Mouse (Mus musculus): ENCODE data around the gene Ttc6. TPM values are rescaled to one million over a fixed set of nuclear protein-coding genes. Genes with fewer than 3 reads are reported as not detected.
A peak's percentile ranks its signal among the peaks of the same experiment; 100 is the strongest.

The Ttc6 gene
- polyA plus RNA-seq, 1 experiment from 2014 or later, result 0.80 TPM

DNA sequence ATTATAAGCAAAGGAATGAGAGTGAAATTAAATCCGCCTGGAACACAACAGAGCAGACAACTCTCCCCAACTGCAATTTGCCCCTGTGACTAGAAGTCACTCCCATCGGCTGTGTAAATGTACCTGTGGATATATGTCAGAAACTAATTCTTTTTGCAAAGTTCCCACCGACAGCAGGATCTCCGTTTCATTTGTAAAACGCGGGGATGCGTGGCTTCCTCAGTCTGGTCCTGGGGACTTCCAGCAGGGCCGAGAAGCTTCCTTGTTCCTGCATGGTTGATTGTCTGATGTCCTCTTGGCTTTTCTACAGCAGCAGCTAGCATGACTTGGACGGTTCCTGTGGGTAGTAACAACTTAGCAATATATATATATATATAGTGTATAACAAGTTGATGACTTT lies 16.0 kb upstream of the Ttc6 start:
- no peaks in the 10 kb centered on the region for H3K36me3 ChIP-seq
- no peak overlapping the region for H3K4me2 ChIP-seq
- WGBS, result 3% methylated on average over 9 of the region's 9 CpGs
- peaks cover 22% of the 10 kb centered on the region for H3K4me1 ChIP-seq
- H3K9me3 ChIP-seq, result no peaks in the 10 kb centered on the region
- no peak for ATAC-seq (ENCODE audit: insufficient number of reproducible peaks, insufficient read depth, low FRiP score, low TSS enrichment, low read depth)
- no peak overlapping the region for H3K9ac ChIP-seq
- H3K4me3 ChIP-seq, result no peak overlapping the region
- H3K27me3 ChIP-seq, result peaks cover 100% of the 10 kb centered on the region
- no peak overlapping the region for H3K27ac ChIP-seq

DNA sequence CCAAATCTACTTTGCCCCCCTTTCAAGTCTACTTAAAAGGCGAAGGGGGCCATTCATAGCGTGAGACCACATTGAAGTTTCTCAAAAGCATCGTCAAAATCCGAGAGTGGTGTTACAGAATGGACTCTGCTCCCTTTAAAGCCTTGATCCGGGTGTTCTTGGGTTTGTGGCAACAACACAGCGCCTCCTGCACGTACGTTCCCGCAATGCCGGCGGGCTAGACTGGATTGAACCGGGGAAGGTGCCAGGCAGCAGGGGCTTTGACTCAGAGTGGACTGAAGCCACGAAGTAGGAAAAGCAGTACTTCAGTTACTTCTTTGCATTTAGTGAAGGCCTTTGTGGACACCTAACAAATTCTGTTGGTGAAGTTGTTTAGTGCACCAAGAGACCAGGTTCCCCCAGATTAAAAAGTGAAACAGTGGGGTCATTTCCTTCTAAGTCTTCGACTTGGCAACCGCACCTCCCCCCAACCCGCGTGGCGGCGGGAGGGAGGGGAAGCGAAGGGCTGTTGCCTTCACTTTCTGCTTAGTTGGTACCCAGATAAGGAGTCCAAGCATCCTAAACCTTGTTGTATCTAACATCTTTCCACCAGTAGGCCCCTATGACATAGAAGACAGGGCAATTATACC lies 15.4 kb upstream of the Ttc6 start:
- Histone ChIP-seq H3K9me3 (no peaks in the 10 kb centered on the region), H3K4me2 (no peak overlapping the region), H3K36me3 (no peaks in the 10 kb centered on the region), H3K4me1 (peaks cover 18% of the 10 kb centered on the region), H3K27ac (no peak overlapping the region), H3K9ac (no peak overlapping the region), H3K27me3 (peaks cover 100% of the 10 kb centered on the region), H3K4me3 (no peak overlapping the region)
- 1% methylated on average over 20 of the region's 20 CpGs for WGBS
- no peak for ATAC-seq (ENCODE audit: insufficient number of reproducible peaks, insufficient read depth, low FRiP score, low TSS enrichment, low read depth)

DNA sequence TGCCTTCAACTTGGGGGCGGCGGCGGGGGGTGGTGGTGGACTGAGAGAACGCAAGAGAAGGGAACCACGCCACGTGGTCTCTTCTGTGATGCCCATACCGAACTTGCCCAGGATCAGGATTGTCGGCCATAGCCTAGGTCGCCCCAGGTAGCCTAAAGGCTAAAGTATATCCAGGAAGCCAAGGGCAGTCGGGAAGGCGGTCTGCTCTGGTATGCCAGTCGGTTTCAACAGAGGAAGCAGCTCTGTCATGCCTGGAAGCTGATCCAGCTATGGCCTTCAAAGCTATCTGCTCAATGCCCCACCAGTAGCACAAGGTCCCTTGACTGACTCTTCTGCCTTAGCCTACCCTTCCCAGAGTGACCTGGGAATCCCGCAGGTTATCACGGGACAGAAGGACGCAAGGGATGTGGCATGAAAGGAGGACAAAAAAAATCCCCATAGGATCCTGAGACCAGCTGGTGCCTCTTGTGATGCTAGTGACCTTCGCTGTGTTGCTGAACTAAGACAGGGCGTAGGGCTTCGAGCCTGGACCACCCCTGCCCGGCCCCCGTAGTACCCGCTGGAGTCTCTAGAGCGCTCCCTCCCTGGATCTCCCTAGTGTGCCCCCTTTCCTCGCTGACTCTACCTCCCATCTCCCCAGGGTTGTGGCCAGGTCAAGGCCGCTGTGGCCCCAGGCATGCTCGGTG lies 14.8 kb upstream of the Ttc6 start:
- H3K4me2 ChIP-seq, result no peak overlapping the region
- ATAC-seq (ENCODE audit: insufficient number of reproducible peaks, insufficient read depth, low FRiP score, low TSS enrichment, low read depth), result no peak
- WGBS, result 3% methylated on average over 25 of the region's 25 CpGs

DNA sequence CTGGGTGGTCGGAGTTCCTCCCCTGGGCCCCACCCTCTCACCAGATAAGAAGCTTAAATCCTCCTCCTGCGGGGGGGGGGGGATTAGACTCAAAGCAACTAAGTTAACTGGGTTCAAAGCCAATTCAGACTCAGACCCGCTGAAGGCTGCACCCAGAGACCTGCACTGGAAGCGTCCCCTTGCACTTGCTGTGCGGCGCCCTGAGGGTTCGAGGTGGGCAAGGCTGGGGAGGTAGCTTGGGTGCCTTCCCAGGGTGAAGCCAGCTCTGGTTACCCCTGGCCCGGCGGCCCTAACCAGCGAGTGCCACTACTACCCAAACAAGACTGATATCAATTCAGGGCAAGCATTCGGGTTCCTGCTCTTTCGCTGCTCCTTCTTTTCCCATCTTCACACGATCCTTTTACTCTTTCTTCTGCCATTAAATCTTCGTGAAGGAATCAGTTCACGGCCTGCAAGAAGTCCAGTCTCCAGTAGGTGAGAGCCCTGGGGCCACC lies 14.2 kb upstream of the Ttc6 start:
- H3K9ac ChIP-seq, result no peak overlapping the region

More for the DNA sequence above, 14.8 kb upstream of the Ttc6 start:
- Histone ChIP-seq H3K4me1 (peaks cover 18% of the 10 kb centered on the region), H3K9ac (no peak overlapping the region), H3K4me3 (no peak overlapping the region), H3K9me3 (no peaks in the 10 kb centered on the region), H3K36me3 (no peaks in the 10 kb centered on the region), H3K27ac (no peak overlapping the region), H3K27me3 (peaks cover 100% of the 10 kb centered on the region)

DNA sequence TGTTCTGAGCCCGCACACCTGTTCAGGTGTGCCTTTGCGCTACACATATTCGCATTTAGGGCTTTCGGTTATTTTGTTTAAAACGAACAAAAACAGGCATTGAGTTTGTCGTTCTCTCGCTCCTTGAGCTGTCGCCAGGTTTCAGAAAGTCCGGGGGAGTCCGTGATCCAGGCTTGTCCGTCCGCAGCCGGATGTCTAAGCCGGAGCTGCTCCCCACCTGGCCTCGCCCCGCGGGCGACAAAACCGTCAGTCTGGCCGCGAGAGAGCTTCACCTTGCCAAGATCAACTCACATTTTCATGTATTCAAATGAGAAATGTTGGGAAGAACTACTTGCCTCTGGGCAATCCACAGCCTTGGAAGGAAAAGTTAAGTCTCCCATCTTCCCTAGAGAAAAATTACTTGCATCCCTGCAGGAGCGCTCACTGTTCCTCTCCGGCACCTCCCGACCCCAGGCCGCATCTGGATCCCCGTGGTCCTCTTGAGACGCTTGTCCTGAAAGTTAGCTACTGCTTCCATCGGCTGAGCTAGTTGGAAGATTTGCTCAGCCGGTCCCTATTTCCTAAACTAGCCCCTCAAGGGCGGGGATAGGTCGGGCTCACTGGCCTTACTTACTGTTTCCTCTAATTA lies 13.6 kb upstream of the Ttc6 start:
- Histone ChIP-seq H3K4me2 (no peak overlapping the region), H3K27ac (no peak overlapping the region), H3K27me3 (peaks cover 100% of the 10 kb centered on the region), H3K36me3 (no peaks in the 10 kb centered on the region), H3K9ac (no peak overlapping the region), H3K4me3 (no peak overlapping the region), H3K9me3 (no peaks in the 10 kb centered on the region), H3K4me1 (peaks cover 16% of the 10 kb centered on the region)
- no peak for ATAC-seq (ENCODE audit: insufficient number of reproducible peaks, insufficient read depth, low FRiP score, low TSS enrichment, low read depth)
- WGBS, result 1% methylated on average over 31 of the region's 31 CpGs

More for the DNA sequence above, 14.2 kb upstream of the Ttc6 start:
- H3K9me3 ChIP-seq, result no peaks in the 10 kb centered on the region
- no peak overlapping the region for H3K4me3 ChIP-seq
- 3% methylated on average over 15 of the region's 15 CpGs for WGBS
- H3K4me2 ChIP-seq, result no peak overlapping the region
- H3K27me3 ChIP-seq, result peaks cover 100% of the 10 kb centered on the region
- no peaks in the 10 kb centered on the region for H3K36me3 ChIP-seq
- ATAC-seq (ENCODE audit: insufficient number of reproducible peaks, insufficient read depth, low FRiP score, low TSS enrichment, low read depth), result no peak
- H3K27ac ChIP-seq, result no peak overlapping the region
- peaks cover 18% of the 10 kb centered on the region for H3K4me1 ChIP-seq

DNA sequence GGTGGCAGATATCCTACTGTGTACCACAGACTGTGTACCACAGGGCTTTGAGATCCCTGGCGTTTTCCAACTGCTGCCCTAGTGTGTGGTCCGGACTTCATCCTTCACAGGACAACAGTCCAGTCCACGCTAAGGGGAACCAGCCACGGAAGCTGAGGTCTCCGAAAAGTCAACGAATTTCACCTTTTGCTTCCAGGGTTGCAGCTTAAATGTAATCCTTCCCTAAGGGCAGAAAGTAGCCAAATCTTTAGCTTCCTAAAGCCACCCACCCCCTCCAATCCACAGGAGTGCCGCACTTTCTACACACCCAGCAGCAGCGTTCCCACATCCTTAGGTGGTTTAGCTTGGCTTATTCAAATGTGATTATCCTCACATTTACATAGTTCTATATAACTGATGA lies 13.0 kb upstream of the Ttc6 start:
- WGBS, result 2% methylated on average over 8 of the region's 8 CpGs
- H3K36me3 ChIP-seq, result no peaks in the 10 kb centered on the region
- no peak for ATAC-seq (ENCODE audit: insufficient number of reproducible peaks, insufficient read depth, low FRiP score, low TSS enrichment, low read depth)

DNA sequence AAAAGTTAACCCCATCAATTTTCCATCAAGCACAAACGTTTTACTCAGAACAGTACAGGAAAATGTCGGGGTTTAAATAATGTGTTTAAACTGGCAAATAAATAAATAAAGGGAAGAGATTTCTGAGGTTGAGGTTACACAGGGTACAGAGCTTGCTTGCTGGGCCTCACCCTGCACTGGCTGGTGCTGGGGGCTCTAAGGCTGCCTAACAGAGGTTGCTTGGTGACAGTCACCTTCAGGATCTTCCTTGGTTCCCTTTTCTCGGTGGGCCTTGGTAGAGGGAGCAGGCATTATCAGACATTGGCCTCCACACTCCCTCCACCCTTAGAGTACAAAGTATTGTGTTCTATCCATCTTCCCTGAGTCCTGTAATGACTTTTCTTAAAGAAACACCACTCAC lies 11.6 kb upstream of the Ttc6 start:
- Histone ChIP-seq H3K27ac (no peak overlapping the region), H3K4me1 (peaks cover 4% of the 10 kb centered on the region; the same call in 1 of the 2 replicates), H3K4me3 (no peak overlapping the region), H3K9ac (no peak overlapping the region), H3K36me3 (no peaks in the 10 kb centered on the region), H3K9me3 (no peaks in the 10 kb centered on the region), H3K4me2 (no peak overlapping the region), H3K27me3 (peaks cover 92% of the 10 kb centered on the region)
- ATAC-seq (ENCODE audit: insufficient number of reproducible peaks, insufficient read depth, low FRiP score, low TSS enrichment, low read depth), result no peak
- 9% methylated on average over 3 of the region's 3 CpGs for WGBS

More for the DNA sequence above, 13.0 kb upstream of the Ttc6 start:
- Histone ChIP-seq H3K9me3 (no peaks in the 10 kb centered on the region), H3K4me1 (peaks cover 12% of the 10 kb centered on the region), H3K4me3 (no peak overlapping the region), H3K9ac (no peak overlapping the region), H3K27me3 (peaks cover 100% of the 10 kb centered on the region), H3K4me2 (no peak overlapping the region), H3K27ac (no peak overlapping the region)

DNA sequence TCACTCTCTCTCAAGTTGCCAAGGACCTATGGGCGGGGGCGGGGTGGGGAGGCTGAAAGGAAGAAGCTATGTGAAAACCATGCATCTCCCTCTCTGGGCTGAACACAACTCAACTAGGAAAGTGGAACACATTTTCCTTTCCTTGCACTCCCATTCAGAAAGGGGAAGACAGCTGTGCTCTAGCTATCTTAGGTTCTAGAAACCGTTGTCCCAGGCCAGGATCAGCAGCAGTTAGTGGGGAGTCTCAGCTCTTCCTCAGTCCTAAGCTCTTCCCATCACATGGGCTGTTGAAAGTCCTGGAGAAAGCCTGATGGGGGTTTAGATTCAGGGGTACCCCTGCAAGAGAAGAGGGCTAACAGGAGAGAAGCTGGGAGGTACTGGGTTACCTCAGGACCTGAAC lies 9.8 kb upstream of the Ttc6 start:
- no peak overlapping the region for H3K4me3 ChIP-seq
- no peak for ATAC-seq (ENCODE audit: insufficient number of reproducible peaks, insufficient read depth, low FRiP score, low TSS enrichment, low read depth)
- H3K27me3 ChIP-seq, result peaks cover 78% of the 10 kb centered on the region
- no peaks in the 10 kb centered on the region for H3K36me3 ChIP-seq
- no peak overlapping the region for H3K27ac ChIP-seq
- no peaks in the 10 kb centered on the region for H3K9me3 ChIP-seq
- H3K4me2 ChIP-seq, result no peak overlapping the region
- peaks cover 4% of the 10 kb centered on the region; the same call in 1 of the 2 replicates for H3K4me1 ChIP-seq
- H3K9ac ChIP-seq, result no peak overlapping the region
- WGBS, result 35% methylated on average over 3 of the region's 3 CpGs

DNA sequence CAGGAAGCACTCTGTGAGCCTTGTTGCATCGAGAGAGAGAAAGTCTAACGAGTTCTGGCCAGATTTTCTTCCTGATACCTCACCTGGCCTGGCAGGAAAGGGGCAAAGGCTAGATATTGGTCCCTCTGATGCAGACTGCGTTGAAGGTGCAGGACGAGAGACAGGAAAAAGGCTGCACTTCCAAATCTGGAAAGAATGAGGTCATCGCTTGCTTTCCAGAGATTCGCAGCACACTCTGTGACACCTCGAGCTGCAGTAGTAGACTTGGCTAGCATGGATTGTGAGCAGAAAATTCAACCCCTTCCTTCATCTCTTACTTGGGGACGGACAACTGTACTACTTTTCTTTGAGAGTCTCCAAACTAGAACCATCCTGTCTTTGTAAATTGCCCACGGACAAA lies 7.9 kb downstream of the Ttc6 start:
- no peaks in the 10 kb centered on the region for H3K9me3 ChIP-seq
- H3K27me3 ChIP-seq, result peaks cover 59% of the 10 kb centered on the region
- H3K4me3 ChIP-seq, result no peak overlapping the region
- WGBS, result 26% methylated on average over 9 of the region's 9 CpGs
- H3K27ac ChIP-seq, result no peak overlapping the region
- no peak for ATAC-seq (ENCODE audit: insufficient number of reproducible peaks, insufficient read depth, low FRiP score, low TSS enrichment, low read depth)
- H3K4me2 ChIP-seq, result no peak overlapping the region
- H3K36me3 ChIP-seq, result no peaks in the 10 kb centered on the region
- H3K4me1 ChIP-seq, result peaks cover 8% of the 10 kb centered on the region; the same call in 1 of the 2 replicates
- no peak overlapping the region for H3K9ac ChIP-seq

DNA sequence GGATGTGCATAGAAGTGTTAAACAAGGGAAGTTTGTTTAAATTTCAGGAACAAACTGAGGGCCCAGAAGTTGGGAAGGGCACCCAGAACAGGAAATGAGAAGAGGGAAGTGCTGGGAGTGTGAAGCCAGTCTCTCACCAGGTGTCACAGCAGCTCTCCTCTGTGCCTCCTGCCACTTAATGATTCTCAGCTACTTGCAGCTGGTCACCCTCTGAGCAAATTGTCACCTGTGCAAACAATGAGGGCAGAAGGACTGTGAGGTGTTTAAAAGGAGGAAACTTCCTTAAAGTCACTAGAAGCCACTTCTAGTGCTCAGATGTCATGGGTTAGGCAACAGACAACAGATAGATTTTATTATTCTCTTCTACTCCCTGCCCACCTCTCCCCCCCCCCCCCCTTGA lies 8.5 kb downstream of the Ttc6 start:
- ATAC-seq (ENCODE audit: insufficient number of reproducible peaks, insufficient read depth, low FRiP score, low TSS enrichment, low read depth), result no peak
- Histone ChIP-seq H3K27me3 (peaks cover 60% of the 10 kb centered on the region), H3K9ac (no peak overlapping the region), H3K36me3 (no peaks in the 10 kb centered on the region), H3K27ac (no peak overlapping the region), H3K4me1 (peaks cover 8% of the 10 kb centered on the region; the same call in 1 of the 2 replicates), H3K4me2 (no peak overlapping the region), H3K4me3 (no peak overlapping the region), H3K9me3 (no peaks in the 10 kb centered on the region)

DNA sequence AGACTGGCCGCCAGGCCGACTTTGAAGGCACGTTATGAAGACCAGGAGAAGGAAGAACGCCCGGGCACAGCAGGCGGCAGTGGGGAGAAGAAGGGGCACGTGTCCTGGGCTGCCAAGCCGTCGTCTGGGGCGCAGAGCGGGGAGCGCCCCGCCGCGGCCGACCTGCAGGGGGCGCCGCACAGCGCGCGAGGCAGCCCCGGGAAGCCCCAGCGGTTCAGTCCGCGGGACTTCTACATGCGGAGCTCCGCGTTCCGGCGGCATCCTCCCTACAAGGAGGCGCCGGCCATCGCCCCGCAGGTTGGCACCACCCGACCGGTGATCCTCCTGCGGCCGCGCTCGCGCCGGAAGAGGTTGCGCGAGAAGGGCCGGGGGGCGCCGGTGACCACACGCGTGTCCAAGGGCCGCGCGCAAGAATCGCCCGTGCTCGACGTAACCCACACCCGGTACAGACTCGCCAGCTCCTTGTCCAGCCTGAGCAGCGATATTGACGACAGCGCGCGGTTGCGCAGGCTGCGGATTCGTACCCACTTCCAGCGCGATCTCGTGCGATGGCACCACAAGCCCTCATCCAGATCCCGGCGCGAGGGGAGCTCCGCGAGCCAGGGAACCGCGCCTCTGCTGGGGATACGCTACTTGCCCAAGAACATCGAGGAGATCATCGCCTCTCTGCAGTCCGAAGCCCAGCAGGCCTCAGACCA lies 12.2 kb downstream of the Ttc6 start:
- Histone ChIP-seq H3K27me3 (peaks cover 62% of the 10 kb centered on the region), H3K27ac (no peak overlapping the region), H3K4me3 (peak overlapping the region; percentile 57), H3K9me3 (no peaks in the 10 kb centered on the region), H3K4me1 (peaks cover 8% of the 10 kb centered on the region; the same call in 1 of the 2 replicates), H3K36me3 (no peaks in the 10 kb centered on the region), H3K4me2 (peak overlapping the region; percentile 85), H3K9ac (peak overlapping the region; percentile 73)
- 1% methylated on average over 78 of the region's 81 CpGs for WGBS
- ATAC-seq (ENCODE audit: insufficient number of reproducible peaks, insufficient read depth, low FRiP score, low TSS enrichment, low read depth), result peak; percentile 71; the same call in 1 of the 2 replicates
